Mouse (Mus musculus) limb, embryonic 15.5 days (tissue): ENCODE results near the gene H1f0. TPM values are rescaled to one million over a fixed set of nuclear protein-coding genes. Genes with fewer than 3 reads are reported as not detected.
"Not testable (repeated sequence)": the region's sequence is repeated elsewhere in the genome, so short reads cannot be mapped to it uniquely, and the experiment has no call there.

Experiments
- ATAC-seq: fragments of 200-750 bp; cut with Nextera tagmentation; 2 replicates; pipeline ENCODE4 v1.8.0; 2017; ENCODE audit warnings: low read depth, moderate TSS enrichment; ENCODE audit not compliant: insufficient number of reproducible peaks, low FRiP score, low TSS enrichment
- H3K27ac ChIP-seq: fragments of 300-500 bp; sonication (generic); 2 replicates; pipeline ENCODE4 v1.5.1; 2015; ENCODE audit warnings: moderate library complexity, mild to moderate bottlenecking, inconsistent platforms
- H3K27me3 ChIP-seq: fragments of 300-500 bp; sonication (generic); 2 replicates; pipeline ENCODE4 v1.6.1; 2015; ENCODE audit warnings: inconsistent platforms
- H3K36me3 ChIP-seq: fragments of 300-500 bp; sonication (generic); 2 replicates; pipeline ENCODE4 v1.6.1; 2015; ENCODE audit warnings: inconsistent platforms
- H3K4me1 ChIP-seq: fragments of 300-500 bp; sonication (generic); 2 replicates; pipeline ENCODE4 v1.6.1; 2015; ENCODE audit warnings: inconsistent platforms
- H3K4me2 ChIP-seq: fragments of 300-500 bp; sonication (generic); 2 replicates; pipeline ENCODE4 v1.6.1; 2015; ENCODE audit warnings: mild to moderate bottlenecking, inconsistent platforms
- H3K4me3 ChIP-seq: fragments of 300-500 bp; sonication (generic); 2 replicates; pipeline ENCODE4 v1.5.1; 2015; ENCODE audit warnings: mild to moderate bottlenecking, inconsistent platforms
- H3K9ac ChIP-seq: fragments of 300-500 bp; sonication (generic); 2 replicates; pipeline ENCODE4 v1.6.1; 2015; ENCODE audit warnings: inconsistent platforms
- H3K9me3 ChIP-seq: fragments of 300-500 bp; sonication (generic); 2 replicates; pipeline ENCODE4 v1.6.1; 2016; ENCODE audit warnings: inconsistent platforms
- WGBS: fragments of 180-500 bp; shearing (Covaris S2); methylation state at CpG from one replicate; pipeline ENCODE4 v1.1.7; 2015; 5-methylcytosine and 5-hydroxymethylcytosine counted together
- polyA plus RNA-seq: library from polyadenylated mRNA; unstranded; fragments of >200 nt; fragmentation: Nextera tagmentation; extraction: Ambion mirVana; gene quantifications from 2 replicates; pipeline ENCODE4 v1.2.1, GENCODE M21; 2015

H1f0 gene
- polyA plus RNA-seq, 1 experiment from 2014 or later: 628 TPM

DNA sequence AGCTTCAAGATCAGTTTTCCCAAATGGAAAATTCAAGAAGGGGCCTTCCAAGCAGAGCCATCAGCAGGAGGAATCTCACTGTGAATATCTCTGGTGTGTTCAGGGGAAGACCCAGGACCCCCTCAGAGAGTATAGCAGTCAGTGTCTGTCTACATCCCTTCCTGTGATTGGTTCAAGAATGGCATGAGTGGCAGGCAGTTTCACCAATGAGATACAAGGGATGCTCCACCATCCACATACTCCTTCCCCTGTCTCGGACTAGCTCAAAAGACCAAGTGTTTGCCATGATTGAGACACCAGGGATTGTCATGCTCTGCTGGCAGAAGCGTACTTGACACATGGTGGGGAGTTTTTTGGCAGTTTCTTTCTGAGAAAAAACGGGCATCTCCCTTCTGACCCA, 21.6 kb upstream of the H1f0 start:
- H3K36me3 ChIP-seq: peaks cover 58% of the 10 kb centered on the region
- no peaks in the 10 kb centered on the region for H3K27me3 ChIP-seq
- H3K4me2 ChIP-seq: no peak overlapping the region
- ATAC-seq: no peak
- H3K4me3 ChIP-seq: no peak overlapping the region
- no peak overlapping the region for H3K27ac ChIP-seq
- H3K9me3 ChIP-seq: no peaks in the 10 kb centered on the region
- no peaks in the 10 kb centered on the region; the same call in 1 of the 2 replicates for H3K4me1 ChIP-seq
- WGBS: 75% methylated on average over 3 of the region's 3 CpGs
- H3K9ac ChIP-seq: no peak overlapping the region

DNA sequence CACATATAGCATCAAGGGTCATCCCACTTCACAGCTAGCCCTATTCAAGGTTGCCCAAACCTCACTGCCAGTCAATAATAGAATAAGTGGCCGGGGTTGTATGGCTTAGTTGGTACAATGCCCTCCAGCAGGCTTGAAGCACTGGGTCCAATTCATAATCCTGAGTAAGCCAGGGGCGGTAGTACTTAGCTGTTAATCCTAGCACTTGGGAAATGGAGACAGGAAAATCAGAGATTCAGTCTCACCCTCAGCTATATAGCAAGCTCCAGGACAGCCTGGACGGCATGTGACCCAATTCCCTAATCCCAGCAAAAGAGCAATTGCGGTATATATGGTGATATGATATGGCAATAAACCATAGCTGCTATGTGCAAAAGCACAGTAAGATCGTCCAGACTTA, 21.2 kb upstream of the H1f0 start:
- Histone ChIP-seq H3K4me2 (no peak overlapping the region), H3K4me3 (no peak overlapping the region), H3K9me3 (no peaks in the 10 kb centered on the region), H3K27me3 (no peaks in the 10 kb centered on the region), H3K9ac (no peak overlapping the region), H3K27ac (no peak overlapping the region), H3K36me3 (peaks cover 53% of the 10 kb centered on the region), H3K4me1 (no peaks in the 10 kb centered on the region; the same call in 1 of the 2 replicates)
- WGBS: 83% methylated on average over 5 of the region's 5 CpGs
- no peak for ATAC-seq

DNA sequence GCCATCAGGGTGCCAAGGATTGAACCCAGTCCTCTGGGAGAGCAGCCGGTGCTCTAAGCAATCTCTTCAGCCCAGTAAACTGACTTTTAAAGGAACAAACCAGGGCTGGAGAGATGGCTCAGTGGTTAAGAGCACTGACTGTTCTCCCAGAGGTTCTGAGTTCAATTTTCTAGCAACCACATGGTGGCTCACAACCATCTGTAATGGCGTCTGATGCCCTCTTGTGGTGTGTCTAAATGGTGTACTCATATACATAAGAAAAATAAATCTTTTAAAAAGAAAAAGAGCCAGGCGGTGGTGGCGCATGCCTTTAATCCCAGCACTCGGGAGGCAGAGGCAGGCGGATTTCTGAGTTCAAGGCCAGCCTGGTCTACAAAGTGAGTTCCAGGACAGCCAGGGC, 20.4 kb upstream of the H1f0 start:
- 91% methylated on average over 6 of the region's 6 CpGs for WGBS

DNA sequence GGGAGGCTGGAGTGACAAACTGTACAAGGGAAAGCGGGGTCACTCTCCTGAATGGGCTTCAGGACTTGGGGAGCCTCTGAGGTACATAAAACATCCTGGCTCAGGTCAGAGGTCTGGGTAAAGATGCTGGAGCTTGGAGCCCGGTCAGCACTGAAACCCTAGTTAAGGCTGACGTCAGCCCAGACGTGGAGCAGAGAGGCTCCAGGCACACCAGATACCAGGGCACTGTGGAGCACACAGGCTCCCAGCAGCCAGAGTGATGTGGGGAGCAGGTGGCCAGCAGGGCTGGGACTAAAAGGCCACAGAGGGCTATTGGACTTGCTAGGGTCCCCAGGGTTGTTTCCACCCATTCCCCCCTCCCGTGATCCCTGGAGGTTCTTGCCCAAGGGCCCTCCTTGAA, 18.5 kb upstream of the H1f0 start:
- Histone ChIP-seq H3K36me3 (peaks cover 27% of the 10 kb centered on the region), H3K27ac (no peak overlapping the region), H3K27me3 (no peaks in the 10 kb centered on the region), H3K4me3 (no peak overlapping the region), H3K9ac (0 out of 2 replicates have a peak overlapping the region, but pooled peaks have one; percentile 8), H3K4me1 (no peaks in the 10 kb centered on the region; the same call in 1 of the 2 replicates), H3K9me3 (no peaks in the 10 kb centered on the region), H3K4me2 (no peak overlapping the region)
- WGBS: 68% methylated on average over 5 of the region's 5 CpGs
- ATAC-seq: no peak

More for the DNA sequence above, 20.4 kb upstream of the H1f0 start:
- H3K9ac ChIP-seq, H3K4me3 ChIP-seq, H3K27me3 ChIP-seq, H3K27ac ChIP-seq, H3K4me1 ChIP-seq, H3K4me2 ChIP-seq, H3K9me3 ChIP-seq, ATAC-seq: not testable (repeated sequence)
- H3K36me3 ChIP-seq: peaks cover 46% of the 10 kb centered on the region

DNA sequence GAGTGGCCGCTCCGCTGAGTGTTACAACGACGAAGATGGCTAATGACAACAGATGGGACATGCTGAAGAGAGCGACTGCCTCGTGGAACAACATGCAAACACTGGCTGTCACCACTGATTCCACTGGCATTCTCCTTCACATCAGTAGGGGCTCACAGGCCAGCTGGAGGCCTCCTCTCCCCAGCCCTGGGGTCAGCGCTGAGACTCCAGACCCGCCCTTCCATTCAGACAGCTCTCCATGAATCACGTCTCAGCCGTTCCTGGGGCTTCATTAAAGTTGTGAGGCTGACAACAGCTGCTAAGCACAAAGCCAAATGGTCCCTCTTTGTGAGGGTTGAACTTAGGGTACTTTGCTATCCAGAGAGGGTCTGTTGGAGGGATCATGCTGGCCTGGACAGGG, 16.7 kb upstream of the H1f0 start:
- H3K4me1 ChIP-seq: no peaks in the 10 kb centered on the region; the same call in 1 of the 2 replicates
- H3K27me3 ChIP-seq: no peaks in the 10 kb centered on the region
- H3K9me3 ChIP-seq: no peaks in the 10 kb centered on the region
- WGBS: 60% methylated on average over 10 of the region's 10 CpGs
- peaks cover 9% of the 10 kb centered on the region for H3K36me3 ChIP-seq
- no peak overlapping the region for H3K27ac ChIP-seq
- H3K4me2 ChIP-seq: no peak overlapping the region
- H3K9ac ChIP-seq: no peak overlapping the region
- ATAC-seq: no peak
- no peak overlapping the region for H3K4me3 ChIP-seq

DNA sequence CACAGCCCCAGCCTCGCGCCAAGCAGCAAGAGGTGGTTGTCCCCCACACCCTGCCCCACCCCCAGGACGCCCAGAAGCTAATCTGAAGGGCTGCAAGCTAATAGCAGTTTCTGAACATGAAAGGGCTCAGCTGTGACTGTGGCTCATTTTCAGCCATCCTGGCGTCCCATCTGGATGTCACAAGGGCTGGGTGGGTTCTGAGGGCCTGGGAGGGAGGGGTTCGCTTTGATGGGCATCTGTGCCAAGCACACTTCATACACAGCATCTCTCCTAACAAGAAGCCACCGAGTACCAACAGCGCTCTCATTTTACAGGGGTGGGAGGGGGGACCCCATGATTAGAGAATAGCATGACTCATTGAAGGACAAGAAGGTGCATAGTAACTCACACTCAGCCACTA, 14.9 kb upstream of the H1f0 start:
- no peak for ATAC-seq
- H3K4me1 ChIP-seq: no peaks in the 10 kb centered on the region; the same call in 1 of the 2 replicates
- no peak overlapping the region for H3K27ac ChIP-seq

DNA sequence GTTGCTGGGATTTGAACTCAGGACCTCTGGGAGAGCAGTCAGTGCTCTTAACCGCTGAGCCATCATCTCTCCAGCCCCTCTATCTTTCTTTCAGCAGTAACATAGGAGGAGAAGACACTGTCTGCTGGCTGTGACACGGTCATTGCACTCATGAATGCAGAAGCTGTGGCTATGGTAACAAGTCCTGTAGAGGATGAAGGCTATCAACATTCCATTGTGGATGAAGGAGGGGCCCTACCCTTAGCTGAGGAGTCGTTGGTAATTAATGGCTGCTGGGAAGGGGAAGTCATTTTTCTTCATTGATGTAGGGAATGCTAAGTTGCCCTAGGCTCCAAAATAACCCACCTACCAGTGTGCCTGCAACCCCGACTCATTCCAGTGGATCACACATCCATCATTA, 10.1 kb upstream of the H1f0 start:
- H3K4me2 ChIP-seq: no peak overlapping the region
- peaks cover 8% of the 10 kb centered on the region for H3K4me1 ChIP-seq
- no peak overlapping the region for H3K9ac ChIP-seq
- no peak for ATAC-seq
- H3K27ac ChIP-seq: no peak overlapping the region
- H3K36me3 ChIP-seq: no peaks in the 10 kb centered on the region
- WGBS: 32% methylated on average over 4 of the region's 4 CpGs
- no peaks in the 10 kb centered on the region for H3K27me3 ChIP-seq
- no peak overlapping the region for H3K4me3 ChIP-seq
- no peaks in the 10 kb centered on the region for H3K9me3 ChIP-seq

More for the DNA sequence above, 14.9 kb upstream of the H1f0 start:
- H3K27me3 ChIP-seq: no peaks in the 10 kb centered on the region
- H3K4me2 ChIP-seq: no peak overlapping the region
- no peaks in the 10 kb centered on the region for H3K9me3 ChIP-seq
- H3K36me3 ChIP-seq: no peaks in the 10 kb centered on the region
- H3K9ac ChIP-seq: no peak overlapping the region
- no peak overlapping the region for H3K4me3 ChIP-seq
- WGBS: 47% methylated on average over 7 of the region's 7 CpGs

DNA sequence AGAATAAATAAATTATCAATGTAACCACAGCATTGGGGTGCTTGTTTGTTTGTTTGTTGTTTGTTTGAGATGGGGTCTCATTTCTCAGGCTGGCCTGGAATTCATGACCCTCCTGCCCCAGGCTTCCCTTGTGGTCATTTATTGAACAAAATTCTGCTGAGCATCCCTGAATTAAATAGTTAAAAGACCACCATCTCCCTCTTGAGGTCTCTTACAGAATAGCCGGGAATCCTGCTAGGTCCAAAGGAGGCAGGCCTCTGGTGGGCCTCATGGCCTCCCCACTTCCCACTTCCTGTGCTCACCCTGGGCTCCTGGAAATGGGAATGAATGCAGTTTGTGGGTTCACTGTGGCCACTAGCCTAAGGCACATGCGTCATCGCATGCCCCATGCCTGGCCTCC, 9.4 kb upstream of the H1f0 start:
- Histone ChIP-seq H3K27me3 (no peaks in the 10 kb centered on the region), H3K27ac (no peak overlapping the region), H3K4me2 (no peak overlapping the region), H3K36me3 (no peaks in the 10 kb centered on the region), H3K4me3 (no peak overlapping the region), H3K4me1 (peaks cover 8% of the 10 kb centered on the region; the same call in 1 of the 2 replicates), H3K9ac (no peak overlapping the region), H3K9me3 (no peaks in the 10 kb centered on the region)
- 50% methylated on average over 3 of the region's 3 CpGs for WGBS
- ATAC-seq: no peak

DNA sequence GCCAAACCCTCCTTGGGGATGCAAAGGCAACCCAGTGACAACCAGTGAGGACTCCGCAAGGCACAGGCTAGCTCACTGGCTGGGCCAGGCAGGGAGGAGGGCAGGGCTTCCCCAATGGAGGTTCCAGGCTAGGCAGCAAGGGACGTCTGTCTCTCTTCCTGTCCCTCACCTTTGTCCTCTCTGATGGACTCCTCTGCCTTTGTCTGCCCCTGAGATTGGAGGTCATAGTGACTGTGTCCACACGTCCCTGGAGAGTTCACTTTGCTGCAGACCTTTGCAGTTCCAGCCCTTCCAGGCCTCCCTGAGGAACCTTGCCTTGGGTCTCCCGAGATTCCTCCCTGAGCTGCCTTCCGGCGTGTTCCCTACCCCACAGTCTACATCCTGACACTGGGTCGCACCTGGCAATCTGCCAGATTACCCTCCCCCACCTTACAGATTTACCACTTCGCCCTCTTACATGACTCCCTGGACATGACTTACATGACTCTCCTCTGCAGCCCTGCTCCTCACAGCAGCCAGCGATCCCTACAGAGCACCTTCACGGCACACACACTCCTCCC, 5.5 kb upstream of the H1f0 start:
- Histone ChIP-seq H3K27me3 (no peaks in the 10 kb centered on the region), H3K27ac (no peak overlapping the region), H3K4me1 (peaks cover 30% of the 10 kb centered on the region), H3K9ac (no peak overlapping the region), H3K4me3 (no peak overlapping the region), H3K9me3 (no peaks in the 10 kb centered on the region), H3K4me2 (no peak overlapping the region), H3K36me3 (no peaks in the 10 kb centered on the region)
- WGBS: 64% methylated on average over 10 of the region's 10 CpGs
- no peak for ATAC-seq

DNA sequence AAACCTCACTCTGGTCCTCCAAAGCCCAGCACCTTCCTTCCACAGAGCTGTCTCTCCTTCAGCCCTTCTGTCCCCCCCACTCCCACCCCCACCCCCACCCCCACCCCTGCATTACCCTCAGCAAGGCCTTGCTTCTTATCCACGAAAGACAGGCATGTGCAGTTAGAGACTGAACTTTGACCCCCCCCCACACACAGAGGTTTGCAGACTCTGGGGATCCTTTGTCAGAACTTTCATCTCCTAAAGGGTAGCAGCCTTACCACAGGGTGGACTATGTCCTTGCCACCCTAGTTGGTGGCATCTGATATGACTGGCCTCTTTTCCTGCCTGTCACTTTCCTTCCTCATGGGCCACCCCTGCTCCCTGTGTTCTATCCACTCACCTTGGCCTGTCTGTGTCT, 4.9 kb upstream of the H1f0 start:
- no peak overlapping the region for H3K4me2 ChIP-seq
- peaks cover 30% of the 10 kb centered on the region for H3K4me1 ChIP-seq
- 50% methylated on average over 1 of the region's 1 CpGs for WGBS
- no peak overlapping the region for H3K4me3 ChIP-seq
- H3K9me3 ChIP-seq: no peaks in the 10 kb centered on the region
- H3K27me3 ChIP-seq: no peaks in the 10 kb centered on the region
- ATAC-seq: no peak
- no peak overlapping the region for H3K27ac ChIP-seq
- no peaks in the 10 kb centered on the region for H3K36me3 ChIP-seq
- no peak overlapping the region for H3K9ac ChIP-seq

DNA sequence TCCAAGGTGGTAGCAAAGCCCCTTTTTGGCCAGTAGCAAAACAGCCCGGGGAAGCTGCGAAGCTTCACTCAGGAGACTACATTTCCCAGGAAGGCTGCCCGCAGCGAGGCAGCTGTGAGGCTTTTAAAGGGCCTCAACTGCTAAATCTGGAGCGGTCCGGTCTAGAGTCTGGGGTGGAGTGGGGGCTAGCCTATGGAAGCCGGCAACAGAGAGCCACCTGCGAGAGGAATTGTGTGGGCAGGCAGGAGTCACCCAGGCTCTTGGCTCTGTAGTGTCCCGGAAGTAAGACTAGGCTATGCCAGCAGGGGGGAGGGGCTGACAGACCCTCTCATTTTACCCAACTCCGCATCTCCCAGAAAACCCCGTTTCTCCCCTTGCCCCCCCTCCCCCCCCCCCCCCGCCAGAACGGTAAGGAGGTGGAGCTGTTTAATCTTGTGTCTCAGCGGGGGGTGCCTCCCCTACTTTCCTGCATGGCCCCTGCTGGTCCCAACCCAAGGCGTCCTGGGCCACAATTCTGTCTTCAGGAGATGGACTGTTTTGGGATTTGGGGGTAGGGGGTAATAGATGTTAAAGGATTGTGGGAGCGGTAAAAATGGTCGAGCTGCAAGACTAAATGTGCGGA, 2.5 kb upstream of the H1f0 start:
- Histone ChIP-seq H3K4me2 (peak overlapping the region; percentile 29; the same call in 1 of the 2 replicates), H3K36me3 (no peaks in the 10 kb centered on the region), H3K9ac (0 out of 2 replicates have a peak overlapping the region, but pooled peaks have one; percentile 14), H3K4me1 (peaks cover 25% of the 10 kb centered on the region), H3K27me3 (no peaks in the 10 kb centered on the region), H3K4me3 (0 out of 2 replicates have a peak overlapping the region, but pooled peaks have one; percentile 4), H3K27ac (no peak overlapping the region), H3K9me3 (no peaks in the 10 kb centered on the region)
- WGBS: 15% methylated on average over 15 of the region's 18 CpGs
- ATAC-seq: no peak

DNA sequence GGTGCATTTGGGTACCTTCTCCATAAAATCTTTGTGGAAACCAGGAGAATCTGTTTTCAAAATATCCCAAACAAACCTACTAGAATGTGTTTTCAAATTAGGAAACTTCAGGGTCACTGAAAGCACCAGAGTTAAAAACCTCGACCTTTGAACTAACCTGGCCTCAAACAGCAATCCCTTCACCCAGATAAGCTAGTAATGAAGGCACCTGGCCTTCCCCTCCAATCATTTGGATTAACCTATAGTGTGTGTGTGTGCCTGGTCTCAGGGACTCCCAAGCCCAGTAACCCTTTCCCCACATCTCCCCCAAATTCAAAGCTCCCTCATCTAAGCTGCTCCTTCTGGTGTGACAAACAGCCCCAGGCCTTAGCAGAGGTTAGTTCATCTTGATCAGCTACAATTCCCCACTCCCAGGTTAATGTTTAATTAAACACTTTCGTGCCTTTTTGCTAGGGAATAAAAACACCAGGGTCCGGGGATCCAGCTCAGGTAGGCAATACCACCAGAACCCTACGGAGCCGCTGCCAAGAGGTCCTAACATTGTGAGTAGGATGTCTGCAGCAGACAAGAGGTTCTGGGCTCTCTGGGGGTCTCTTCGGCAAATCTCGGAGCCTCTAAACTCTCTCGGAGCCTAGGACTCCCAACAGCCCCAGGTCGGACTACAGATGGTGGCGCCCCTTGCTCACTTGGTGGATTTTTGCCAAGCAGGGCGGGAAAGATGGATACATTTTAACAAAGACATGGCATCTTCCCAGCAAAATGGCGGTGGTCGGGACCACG, 1.5 kb upstream of the H1f0 start:
- ATAC-seq: no peak
- Histone ChIP-seq H3K4me2 (peak overlapping the region; percentile 95), H3K9me3 (no peaks in the 10 kb centered on the region), H3K27me3 (no peaks in the 10 kb centered on the region), H3K4me1 (peaks cover 34% of the 10 kb centered on the region), H3K36me3 (no peaks in the 10 kb centered on the region), H3K9ac (no peak overlapping the region; the same call in 1 of the 2 replicates), H3K4me3 (peak overlapping the region; percentile 79), H3K27ac (peak overlapping the region; percentile 98; the same call in 1 of the 2 replicates)
- WGBS: 46% methylated on average over 14 of the region's 14 CpGs
